Mouse (Mus musculus) E14TG2a.4 (cell line): ENCODE data around the gene Litaf.

Source experiments
- CTCF ChIP-seq: conservative IDR thresholded peaks from 2 replicates; pipeline ENCODE4 v1.5.1; 2014; ENCODE audit warnings: low read length
- POU5F1 ChIP-seq: IDR thresholded peaks from 2 replicates; pipeline ENCODE4 v1.6.1; 2014; ENCODE audit warnings: low read length, borderline replicate concordance

GRCm38 (mm10) chr16:10968299-10968698 lies 97.7 kb downstream of the Litaf start:
- TF ChIP-seq CTCF = no peak
- TF ChIP-seq POU5F1 = no peak
